Mouse (Mus musculus): Measurements from ENCODE around the gene Vps33b.

The Vps33b gene

GRCm38 (mm10) chr7:80268897-80269750 is at the start of gene Vps33b:
Vps33b (plus strand) TSS chr7:80269649.
- peak; percentile 96 for DNase-seq (ENCODE audit: low spot score)

- no peak for DNase-seq (ENCODE audit: low spot score)
Observed at GRCm38 (mm10) chr7:80220237-80220797, 49.1 kb upstream of the Vps33b start.

GRCm38 (mm10) chr7:80221179-80221750 is 48.2 kb upstream of the Vps33b start:
- DNase-seq (ENCODE audit: low spot score), result no peak

- no peak for DNase-seq (ENCODE audit: low spot score)
Observed at GRCm38 (mm10) chr7:80227065-80227464, 42.4 kb upstream of the Vps33b start.

- DNase-seq (ENCODE audit: low spot score), result no peak
Observed at GRCm38 (mm10) chr7:80230196-80230595, 39.3 kb upstream of the Vps33b start.

GRCm38 (mm10) chr7:80231971-80232488 is 37.4 kb upstream of the Vps33b start:
- DNase-seq (ENCODE audit: low spot score), result no peak

- DNase-seq (ENCODE audit: low spot score), result peak; percentile 96
Observed at GRCm38 (mm10) chr7:80232489-80233029, 36.9 kb upstream of the Vps33b start, which contains the start of the genes Cib1 and Gdpgp1. Cib1 (minus strand) TSS chr7:80232813. Gdpgp1 (plus strand) TSS chr7:80232865.

- DNase-seq (ENCODE audit: low spot score), result no peak
Observed at GRCm38 (mm10) chr7:80233799-80234198, 35.6 kb upstream of the Vps33b start.

GRCm38 (mm10) chr7:80238542-80238941 is 30.9 kb upstream of the Vps33b start:
- DNase-seq (ENCODE audit: low spot score), result no peak

GRCm38 (mm10) chr7:80241661-80242060 is 27.8 kb upstream of the Vps33b start:
- DNase-seq (ENCODE audit: low spot score), result no peak

- DNase-seq (ENCODE audit: low spot score), result no peak
Observed at GRCm38 (mm10) chr7:80244851-80245250, 24.6 kb upstream of the Vps33b start.

GRCm38 (mm10) chr7:80246148-80246721 is 23.2 kb upstream of the Vps33b start, which contains the start of gene Ttll13:
Ttll13 (plus strand) TSS chr7:80246376.
- peak; percentile 97 for DNase-seq (ENCODE audit: low spot score)

GRCm38 (mm10) chr7:80246859-80247258 is 22.6 kb upstream of the Vps33b start:
- no peak for DNase-seq (ENCODE audit: low spot score)

- no peak for DNase-seq (ENCODE audit: low spot score)
Observed at GRCm38 (mm10) chr7:80252437-80252836, 17.0 kb upstream of the Vps33b start.

- DNase-seq (ENCODE audit: low spot score), result no peak
Observed at GRCm38 (mm10) chr7:80252886-80253285, 16.6 kb upstream of the Vps33b start.

- DNase-seq (ENCODE audit: low spot score), result no peak
Observed at GRCm38 (mm10) chr7:80255981-80256380, 13.5 kb upstream of the Vps33b start.

GRCm38 (mm10) chr7:80257706-80258105 is 11.7 kb upstream of the Vps33b start:
- no peak for DNase-seq (ENCODE audit: low spot score)

GRCm38 (mm10) chr7:80260625-80261371 is 8.7 kb upstream of the Vps33b start, which contains the start of gene Ngrn:
Ngrn (plus strand) TSS chr7:80261215.
- DNase-seq (ENCODE audit: low spot score), result peak; percentile 86

GRCm38 (mm10) chr7:80261372-80261990 is 8.0 kb upstream of the Vps33b start:
- DNase-seq (ENCODE audit: low spot score), result peak; percentile 15

- DNase-seq (ENCODE audit: low spot score), result no peak
Observed at GRCm38 (mm10) chr7:80264606-80265005, 4.8 kb upstream of the Vps33b start.

- DNase-seq (ENCODE audit: low spot score), result no peak
Observed at GRCm38 (mm10) chr7:80267764-80268163, 1.7 kb upstream of the Vps33b start.

All from layer of hippocampus, adult 11-12 months (tissue).